Mouse (Mus musculus) limb, embryonic 10.5 days (tissue): ENCODE results near the gene Dctd. TPM values are rescaled to one million over a fixed set of nuclear protein-coding genes. Genes with fewer than 3 reads are reported as not detected.

Experiments used
- DNase-seq: peaks from one replicate; pipeline ENCODE4 v3.0.0-alpha.2; 2017; ENCODE audit warnings: low spot score
- H3K27ac ChIP-seq: fragments of 300-500 bp; sonication (generic); 2 replicates; pipeline ENCODE4 v1.5.1; 2016; ENCODE audit warnings: mild to moderate bottlenecking
- H3K27me3 ChIP-seq: fragments of 300-500 bp; sonication (generic); 2 replicates; pipeline ENCODE4 v1.6.1; 2016; ENCODE audit warnings: low read depth, mild to moderate bottlenecking; ENCODE audit not compliant: poor library complexity, severe bottlenecking
- H3K36me3 ChIP-seq: fragments of 300-500 bp; sonication (generic); 2 replicates; pipeline ENCODE4 v1.6.1; 2016; ENCODE audit warnings: mild to moderate bottlenecking, moderate library complexity
- H3K4me1 ChIP-seq: fragments of 300-500 bp; sonication (generic); 2 replicates; pipeline ENCODE4 v1.6.1; 2016
- H3K4me3 ChIP-seq: fragments of 300-500 bp; sonication (generic); 2 replicates; pipeline ENCODE4 v1.5.1; 2016; ENCODE audit warnings: mild to moderate bottlenecking, moderate library complexity
- H3K9me3 ChIP-seq: fragments of 300-500 bp; sonication (generic); replicated peaks from 2 replicates; pipeline ENCODE4 v1.6.1; 2016; ENCODE audit warnings: mild to moderate bottlenecking
- WGBS: fragments of 180-500 bp; shearing (Covaris S2); methylation state at CpG from one replicate; pipeline ENCODE4 v1.1.7; 2016; 5-methylcytosine and 5-hydroxymethylcytosine counted together
- polyA plus RNA-seq: library from polyadenylated mRNA; unstranded; fragments of >200 nt; fragmentation: Nextera tagmentation; extraction: Ambion mirVana; gene quantifications from 2 replicates; pipeline ENCODE4 v1.2.1, GENCODE M21; 2016

The Dctd gene
- polyA plus RNA-seq: 61.9 and 72.0 TPM in 2 replicates

DNA sequence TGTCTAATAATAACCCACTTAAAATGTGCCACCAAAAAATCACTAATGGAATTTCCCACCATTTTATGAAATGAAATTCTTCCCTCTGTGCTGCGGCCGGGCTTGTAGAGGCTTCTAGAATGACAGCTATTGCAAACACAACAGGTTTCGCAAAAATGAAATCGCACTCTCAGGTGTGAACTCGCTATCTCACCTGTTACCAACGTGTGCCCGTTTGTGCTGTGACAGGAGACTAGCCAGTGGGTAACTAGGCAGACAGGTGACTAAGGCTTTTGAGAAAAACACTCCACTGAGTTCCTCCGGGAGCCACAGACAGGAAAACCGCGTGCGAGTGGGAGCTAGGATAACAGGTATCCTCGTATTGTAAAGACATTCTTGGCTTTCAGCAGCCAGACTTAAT is at the start of gene Dctd:
Gene Dctd, plus strand, starts transcription at position 301 of the 400 bp plus-strand sequence.
- Histone ChIP-seq H3K27ac (no peak within 1 kb of the TSS), H3K4me3 (no peak within 1 kb of the TSS)
- 91% methylated on average over 12 of the region's 12 CpGs for WGBS

DNA sequence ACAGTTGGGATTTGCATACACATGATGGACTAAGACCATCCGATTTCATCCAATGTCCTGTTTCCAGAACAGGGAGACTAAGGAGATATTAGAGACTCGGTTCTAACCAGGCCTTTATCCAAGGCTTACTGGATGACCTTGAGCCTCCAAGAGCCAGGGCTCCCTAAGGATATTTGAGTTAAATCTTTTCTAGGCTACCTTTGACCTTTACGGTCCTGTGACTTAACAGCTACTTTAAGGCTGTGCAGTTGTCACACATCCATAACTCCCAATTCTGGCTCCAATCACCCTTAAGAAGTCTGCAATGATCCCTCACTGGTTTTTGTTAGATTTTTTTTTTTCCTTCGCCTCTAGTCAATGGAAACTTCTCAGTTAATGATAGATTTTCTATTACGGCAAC is 45.3 kb upstream of the Dctd start:
- DNase-seq: no peak
- 91% methylated on average over 5 of the region's 5 CpGs for WGBS

More for the DNA sequence above, at the start of gene Dctd:
- peaks cover 11% of the 10 kb centered on the region; the same call in 1 of the 2 replicates for H3K27me3 ChIP-seq
- H3K4me1 ChIP-seq: peaks cover 21% of the 10 kb centered on the region
- no peaks in the 10 kb centered on the region for H3K36me3 ChIP-seq
- H3K9me3 ChIP-seq: no peaks in the 10 kb centered on the region
- DNase-seq: no peak

DNA sequence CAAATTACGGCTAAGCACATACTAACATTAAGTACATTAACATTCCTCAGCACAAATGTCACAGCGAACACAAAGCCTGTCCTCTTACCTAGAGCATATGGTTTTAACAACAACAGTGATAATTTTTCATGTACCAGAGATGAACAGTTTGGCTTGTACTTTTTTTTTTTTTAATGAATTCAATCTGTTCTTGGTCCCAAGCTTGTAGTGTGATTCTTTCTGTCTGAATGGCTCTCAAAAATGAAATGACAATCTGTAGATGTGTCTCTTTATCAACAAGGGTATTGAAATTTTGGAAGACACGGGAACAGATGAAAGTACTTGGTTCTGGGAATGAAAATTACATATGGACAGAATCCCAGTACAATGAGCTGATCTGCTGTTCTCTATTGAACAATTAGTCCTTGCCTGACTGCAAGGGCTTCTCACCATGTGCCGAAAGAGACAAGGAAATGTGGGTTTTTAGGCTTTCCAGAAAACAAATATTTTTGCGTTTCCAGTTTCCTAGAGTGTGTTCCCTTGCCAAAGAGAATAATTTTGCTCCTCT is 35.3 kb upstream of the Dctd start:
- Histone ChIP-seq H3K36me3 (no peaks in the 10 kb centered on the region), H3K9me3 (no peaks in the 10 kb centered on the region), H3K27me3 (no peaks in the 10 kb centered on the region), H3K4me3 (no peak overlapping the region), H3K27ac (no peak overlapping the region), H3K4me1 (0 out of 2 replicates have a peak, but pooled peaks cover 5% of the 10 kb centered on the region)
- DNase-seq: no peak
- WGBS: 90% methylated on average over 5 of the region's 5 CpGs

More for the DNA sequence above, 45.3 kb upstream of the Dctd start:
- Histone ChIP-seq H3K27me3 (no peaks in the 10 kb centered on the region), H3K4me1 (0 out of 2 replicates have a peak, but pooled peaks cover 3% of the 10 kb centered on the region), H3K4me3 (no peak overlapping the region), H3K27ac (no peak overlapping the region), H3K36me3 (no peaks in the 10 kb centered on the region), H3K9me3 (no peaks in the 10 kb centered on the region)

DNA sequence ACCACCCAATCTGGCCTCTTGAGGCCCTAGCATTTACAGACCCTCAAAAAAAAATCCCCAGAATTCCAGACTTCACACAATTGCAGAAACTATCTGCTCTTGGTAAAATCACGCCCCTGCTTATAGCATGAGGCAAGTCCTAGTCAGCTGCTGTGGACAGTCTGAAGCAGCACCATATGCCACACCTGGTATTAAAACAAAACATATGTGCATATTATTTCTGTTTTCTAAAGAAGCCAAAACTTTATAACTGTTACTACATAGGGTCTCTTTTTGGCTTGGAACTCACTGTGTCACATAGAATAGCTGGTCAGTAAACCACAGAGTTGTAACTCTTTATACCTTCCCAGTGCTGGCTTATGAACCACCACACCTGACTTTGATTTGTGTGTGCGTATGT is 24.7 kb upstream of the Dctd start:
- DNase-seq: no peak
- Histone ChIP-seq H3K9me3 (no peaks in the 10 kb centered on the region), H3K4me1 (peaks cover 6% of the 10 kb centered on the region; the same call in 1 of the 2 replicates), H3K36me3 (no peaks in the 10 kb centered on the region), H3K27ac (no peak overlapping the region), H3K4me3 (no peak overlapping the region), H3K27me3 (no peaks in the 10 kb centered on the region)
- WGBS: 88% methylated on average over 2 of the region's 2 CpGs

DNA sequence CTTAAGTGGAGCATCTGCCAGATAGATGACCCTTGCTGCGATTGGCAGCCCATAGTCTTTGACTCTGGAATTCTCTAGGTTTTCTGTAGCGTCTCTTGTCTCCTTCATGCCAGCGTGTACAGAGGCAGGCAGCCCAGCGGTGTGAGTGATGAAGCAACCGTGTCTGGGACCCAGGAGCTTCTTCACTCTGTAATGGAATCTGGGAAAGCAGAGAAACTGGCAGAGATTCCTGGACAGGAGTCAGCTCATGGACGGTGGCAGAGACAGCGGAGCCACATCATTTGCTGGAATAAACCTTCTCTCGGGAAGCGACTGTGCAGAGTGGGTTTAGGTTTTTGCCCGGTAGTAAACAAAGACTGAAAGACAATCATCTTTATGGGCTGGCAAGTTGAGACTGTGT is 16.5 kb upstream of the Dctd start:
- Histone ChIP-seq H3K4me3 (no peak overlapping the region), H3K9me3 (no peaks in the 10 kb centered on the region), H3K4me1 (peaks cover 7% of the 10 kb centered on the region; the same call in 1 of the 2 replicates), H3K27ac (no peak overlapping the region), H3K27me3 (no peaks in the 10 kb centered on the region), H3K36me3 (no peaks in the 10 kb centered on the region)
- 83% methylated on average over 10 of the region's 10 CpGs for WGBS
- no peak for DNase-seq

DNA sequence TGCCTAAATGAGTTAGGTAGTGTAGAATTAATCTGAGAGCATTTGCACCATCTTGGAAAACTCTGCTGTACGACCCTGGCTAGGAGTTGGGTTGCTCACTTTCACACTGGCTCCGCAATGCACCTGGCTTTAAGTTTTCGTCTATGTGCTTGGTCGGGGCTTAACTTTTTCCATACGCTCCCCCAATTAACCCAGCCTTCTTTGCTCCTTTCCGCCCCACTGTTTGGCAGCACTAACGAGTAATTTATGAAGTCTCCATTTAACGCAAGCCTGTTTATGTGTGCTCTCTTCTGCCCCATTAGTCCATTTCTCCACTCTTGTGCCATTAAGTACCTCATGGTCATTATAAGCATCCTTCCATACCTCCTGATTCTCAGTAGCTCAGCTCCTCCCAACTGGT is 8.2 kb upstream of the Dctd start:
- DNase-seq: peak; percentile 48
- WGBS: 37% methylated on average over 8 of the region's 8 CpGs
- Histone ChIP-seq H3K27ac (no peak overlapping the region), H3K9me3 (no peaks in the 10 kb centered on the region), H3K27me3 (no peaks in the 10 kb centered on the region; the same call in 1 of the 2 replicates), H3K4me3 (no peak overlapping the region), H3K36me3 (no peaks in the 10 kb centered on the region), H3K4me1 (peaks cover 23% of the 10 kb centered on the region)

GRCm38 (mm10) chr8:48095378-48095777 is 3.5 kb upstream of the Dctd start:
- 82% methylated on average over 5 of the region's 5 CpGs for WGBS
- H3K4me3 ChIP-seq: no peak overlapping the region
- no peak for DNase-seq
- H3K9me3 ChIP-seq: no peaks in the 10 kb centered on the region
- no peaks in the 10 kb centered on the region for H3K36me3 ChIP-seq
- H3K27ac ChIP-seq: no peak overlapping the region
- H3K27me3 ChIP-seq: peaks cover 11% of the 10 kb centered on the region; the same call in 1 of the 2 replicates
- H3K4me1 ChIP-seq: peaks cover 26% of the 10 kb centered on the region

- Histone ChIP-seq H3K36me3 (no peaks in the 10 kb centered on the region), H3K27me3 (peaks cover 11% of the 10 kb centered on the region; the same call in 1 of the 2 replicates), H3K4me3 (peak overlapping the region; percentile 39), H3K4me1 (peaks cover 21% of the 10 kb centered on the region), H3K9me3 (no peaks in the 10 kb centered on the region), H3K27ac (peak overlapping the region; percentile 43; the same call in 1 of the 2 replicates)
- peak; percentile 74 for DNase-seq
- 12% methylated on average over 21 of the region's 21 CpGs for WGBS
Observed at GRCm38 (mm10) chr8:48097131-48097794, 1.6 kb upstream of the Dctd start.

- H3K4me1 ChIP-seq: peaks cover 21% of the 10 kb centered on the region
- WGBS: 83% methylated on average over 13 of the region's 13 CpGs
- H3K27ac ChIP-seq: no peak overlapping the region
- H3K27me3 ChIP-seq: peaks cover 11% of the 10 kb centered on the region; the same call in 1 of the 2 replicates
- no peaks in the 10 kb centered on the region for H3K9me3 ChIP-seq
- H3K36me3 ChIP-seq: no peaks in the 10 kb centered on the region
- H3K4me3 ChIP-seq: no peak overlapping the region
- DNase-seq: no peak
Observed at GRCm38 (mm10) chr8:48098081-48098639, 732 bp upstream of the Dctd start.

GRCm38 (mm10) chr8:48100100-48100787 is 1.4 kb downstream of the Dctd start:
- peaks cover 11% of the 10 kb centered on the region; the same call in 1 of the 2 replicates for H3K27me3 ChIP-seq
- 85% methylated on average over 14 of the region's 14 CpGs for WGBS
- no peaks in the 10 kb centered on the region for H3K36me3 ChIP-seq
- DNase-seq: no peak
- H3K4me3 ChIP-seq: no peak overlapping the region
- H3K4me1 ChIP-seq: peaks cover 21% of the 10 kb centered on the region
- H3K27ac ChIP-seq: no peak overlapping the region; the same call in 1 of the 2 replicates
- no peaks in the 10 kb centered on the region for H3K9me3 ChIP-seq

DNA sequence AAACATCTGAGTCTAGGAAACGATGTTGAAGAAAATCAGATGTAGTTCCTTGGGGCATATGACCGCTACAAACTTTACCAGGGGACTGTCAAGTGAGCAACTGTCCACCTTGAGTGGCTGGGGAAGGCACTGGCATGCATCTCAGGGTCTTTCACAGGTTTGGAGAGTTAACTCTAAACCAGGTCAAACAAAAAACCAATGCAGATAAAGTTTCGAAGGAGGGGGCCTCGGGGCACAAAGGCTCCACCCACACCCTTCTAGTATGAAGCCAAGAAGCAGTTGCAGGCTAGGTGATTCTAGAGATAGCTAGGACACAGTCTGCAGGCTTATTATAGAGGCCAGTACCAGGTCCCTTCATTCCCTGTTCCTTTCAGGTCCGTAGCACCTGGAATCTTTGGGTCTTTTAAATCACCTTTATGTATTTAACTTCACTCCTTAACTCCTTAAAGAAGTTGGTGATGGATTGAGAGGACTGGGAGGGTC is 10.5 kb downstream of the Dctd start:
- peak overlapping the region; percentile 73 for H3K4me3 ChIP-seq
- H3K27ac ChIP-seq: peak overlapping the region; percentile 95
- no peaks in the 10 kb centered on the region for H3K9me3 ChIP-seq
- H3K27me3 ChIP-seq: no peaks in the 10 kb centered on the region
- H3K4me1 ChIP-seq: peaks cover 24% of the 10 kb centered on the region
- peaks cover 25% of the 10 kb centered on the region for H3K36me3 ChIP-seq
- DNase-seq: no peak
- 31% methylated on average over 5 of the region's 5 CpGs for WGBS

DNA sequence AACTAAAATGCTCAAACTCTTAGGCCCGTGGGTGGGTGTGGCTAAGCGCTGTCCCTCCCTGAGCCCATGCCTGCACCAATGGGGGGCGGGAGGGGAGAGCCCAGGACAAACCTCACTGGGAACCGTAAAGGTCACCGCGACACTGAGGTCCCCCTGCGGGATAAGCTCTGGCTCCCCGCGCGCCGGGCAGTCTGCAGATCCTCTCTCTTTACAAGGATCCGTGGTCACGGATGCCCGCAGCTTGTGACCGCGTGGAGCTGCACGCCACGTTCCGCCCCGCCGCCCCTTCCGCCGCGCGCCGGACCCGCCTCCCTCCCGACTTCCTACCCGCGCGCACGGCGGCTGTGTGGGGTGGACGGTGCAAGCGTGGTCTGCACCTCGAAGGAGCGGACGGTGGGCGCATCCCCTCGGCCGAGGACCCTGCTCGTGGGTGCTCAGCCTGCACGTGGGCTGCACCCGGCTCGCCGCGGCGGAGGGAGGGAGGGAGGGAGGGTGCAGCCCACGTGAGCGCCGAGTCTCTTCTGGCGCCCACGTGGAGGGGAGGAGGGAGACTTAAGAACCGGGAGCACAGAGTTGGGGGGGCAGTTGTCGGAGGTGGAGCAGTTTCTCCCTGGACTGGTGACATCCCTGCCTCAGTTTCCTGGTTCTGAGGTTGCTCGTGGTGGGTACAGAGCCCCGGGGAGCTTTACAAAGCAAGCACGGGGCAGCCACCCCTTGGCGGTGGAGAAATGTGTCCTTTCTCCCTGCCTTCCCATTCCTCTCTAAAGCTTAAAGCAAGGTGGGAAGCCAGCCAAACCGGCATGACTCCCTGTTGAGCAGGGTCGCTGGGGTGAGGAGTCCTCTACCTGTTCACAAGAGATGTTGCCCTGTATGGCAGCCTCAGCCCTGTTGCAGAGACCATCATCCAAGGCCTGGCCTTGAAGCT is 11.2 kb downstream of the Dctd start:
- Histone ChIP-seq H3K27me3 (no peaks in the 10 kb centered on the region), H3K27ac (peak overlapping the region; percentile 95)
- WGBS: under 1% methylated on average over 52 of the region's 61 CpGs

More for the DNA sequence above, 11.2 kb downstream of the Dctd start:
- peaks cover 32% of the 10 kb centered on the region for H3K36me3 ChIP-seq
- H3K9me3 ChIP-seq: no peaks in the 10 kb centered on the region
- peak; percentile 82 for DNase-seq
- H3K4me3 ChIP-seq: peak overlapping the region; percentile 73
- H3K4me1 ChIP-seq: peaks cover 24% of the 10 kb centered on the region
